Mouse (Mus musculus): ENCODE data around the gene Nkain2. TPM values are rescaled to one million over a fixed set of nuclear protein-coding genes. Genes with fewer than 3 reads are reported as not detected.

The Nkain2 gene
- polyA plus RNA-seq, 1 experiment from 2014 or later: 0.87 TPM

GRCm38 (mm10) chr10:31646083-31646482, 1244.2 kb downstream of the Nkain2 start:
- Histone ChIP-seq H3K27ac (replicated peaks) (no peak overlapping the region), H3K9me3 (ENCODE audit: control insufficient read depth, low read length) (no peaks in the 10 kb centered on the region), H3K27me3 (ENCODE audit: control insufficient read depth, insufficient read depth, low read length) (no peaks in the 10 kb centered on the region), H3K4me2 (replicated peaks; ENCODE audit: low read depth) (no peak overlapping the region), H3K4me1 (replicated peaks; ENCODE audit: control insufficient read depth, insufficient read depth) (no peaks in the 10 kb centered on the region), H3K4me3 (ENCODE audit: low read depth, low read length) (no peak overlapping the region), H3K9ac (ENCODE audit: low read length) (no peak overlapping the region), H3K36me3 (ENCODE audit: control insufficient read depth, insufficient read depth, low read length) (no peaks in the 10 kb centered on the region)
- 58% methylated on average over 1 of the region's 1 CpGs for WGBS
- DNase-seq (ENCODE audit: low spot score) (no peak), ATAC-seq (ENCODE audit: low FRiP score, low TSS enrichment) (no peak)
- TF ChIP-seq EP300 (optimal IDR thresholded peaks at IDR 0.05) (no peak), CTCF (IDR thresholded peaks at IDR 0.05; ENCODE audit: low read depth) (no peak)

Other genes starting within 250 kb of the Nkain2 start
- gene Trdn, start 190.1 kb upstream of the Nkain2 start, polyA plus RNA-seq (2015; fragmentation: Nextera tagmentation; extraction: Ambion mirVana): 0.18 and 0.47 TPM in 2 replicates